Mouse (Mus musculus): ENCODE data around the gene Cldn7. TPM values are rescaled to one million over a fixed set of nuclear protein-coding genes. Genes with fewer than 3 reads are reported as not detected.
A peak's percentile ranks its signal among the peaks of the same experiment; 100 is the strongest.

Cldn7 gene
- polyA plus RNA-seq, 1 experiment from 2014 or later = 0.32 TPM

- WGBS = 77% methylated on average over 8 of the region's 8 CpGs
- peaks cover 14% of the 10 kb centered on the region; the same call in 1 of the 2 replicates for H3K27me3 ChIP-seq (ENCODE audit: control insufficient read depth, insufficient read depth, low read length)
- DNase-seq (ENCODE audit: low spot score) (no peak), ATAC-seq (ENCODE audit: low FRiP score) (no peak)
- no peak overlapping the region for H3K4me2 ChIP-seq (replicated peaks)
- no peak overlapping the region for H3K4me3 ChIP-seq (replicated peaks; ENCODE audit: low read length)
- no peaks in the 10 kb centered on the region; the same call in 1 of the 2 replicates for H3K4me1 ChIP-seq (replicated peaks; ENCODE audit: control insufficient read depth, insufficient read depth, low read length)
- H3K27ac ChIP-seq = no peak overlapping the region
- H3K9me3 ChIP-seq (ENCODE audit: control insufficient read depth, low read length) = no peaks in the 10 kb centered on the region
- no peak overlapping the region for H3K9ac ChIP-seq
- H3K36me3 ChIP-seq (replicated peaks; ENCODE audit: control insufficient read depth, insufficient read depth) = no peaks in the 10 kb centered on the region
These were observed 32.8 kb upstream of the Cldn7 start for GRCm38 (mm10) chr11:69931769-69932168.

GRCm38 (mm10) chr11:69932254-69932653, 32.3 kb upstream of the Cldn7 start:
- Histone ChIP-seq H3K4me2 (replicated peaks) (no peak overlapping the region), H3K4me1 (replicated peaks; ENCODE audit: control insufficient read depth, insufficient read depth, low read length) (no peaks in the 10 kb centered on the region; the same call in 1 of the 2 replicates), H3K27me3 (ENCODE audit: control insufficient read depth, insufficient read depth, low read length) (peaks cover 19% of the 10 kb centered on the region), H3K9me3 (ENCODE audit: control insufficient read depth, low read length) (no peaks in the 10 kb centered on the region), H3K36me3 (replicated peaks; ENCODE audit: control insufficient read depth, insufficient read depth) (no peaks in the 10 kb centered on the region), H3K27ac (no peak overlapping the region), H3K9ac (no peak overlapping the region), H3K4me3 (replicated peaks; ENCODE audit: low read length) (no peak overlapping the region)
- WGBS = 27% methylated on average over 3 of the region's 3 CpGs
- DNase-seq (ENCODE audit: low spot score) (no peak), ATAC-seq (ENCODE audit: low FRiP score) (no peak)

- Histone ChIP-seq H3K27ac (no peak overlapping the region), H3K27me3 (ENCODE audit: control insufficient read depth, insufficient read depth, low read length) (peaks cover 27% of the 10 kb centered on the region), H3K9ac (no peak overlapping the region), H3K4me2 (replicated peaks) (no peak overlapping the region), H3K4me1 (replicated peaks; ENCODE audit: control insufficient read depth, insufficient read depth, low read length) (no peaks in the 10 kb centered on the region; the same call in 1 of the 2 replicates), H3K9me3 (ENCODE audit: control insufficient read depth, low read length) (no peaks in the 10 kb centered on the region), H3K36me3 (replicated peaks; ENCODE audit: control insufficient read depth, insufficient read depth) (no peaks in the 10 kb centered on the region), H3K4me3 (replicated peaks; ENCODE audit: low read length) (no peak overlapping the region)
- 79% methylated on average over 4 of the region's 4 CpGs for WGBS
- ATAC-seq (ENCODE audit: low FRiP score) (no peak), DNase-seq (ENCODE audit: low spot score) (no peak)
These were observed 31.5 kb upstream of the Cldn7 start for GRCm38 (mm10) chr11:69933066-69933465.

- no peak overlapping the region for H3K27ac ChIP-seq
- peaks cover 36% of the 10 kb centered on the region for H3K27me3 ChIP-seq (ENCODE audit: control insufficient read depth, insufficient read depth, low read length)
- peak overlapping the region; percentile 29 for H3K4me2 ChIP-seq (replicated peaks)
- no peaks in the 10 kb centered on the region; the same call in 1 of the 2 replicates for H3K4me1 ChIP-seq (replicated peaks; ENCODE audit: control insufficient read depth, insufficient read depth, low read length)
- DNase-seq (ENCODE audit: low spot score) (peak; percentile 90), ATAC-seq (ENCODE audit: low FRiP score) (no peak)
- no peaks in the 10 kb centered on the region for H3K9me3 ChIP-seq (ENCODE audit: control insufficient read depth, low read length)
- H3K36me3 ChIP-seq (replicated peaks; ENCODE audit: control insufficient read depth, insufficient read depth) = no peaks in the 10 kb centered on the region
- H3K4me3 ChIP-seq (replicated peaks; ENCODE audit: low read length) = no peak overlapping the region; the same call in 1 of the 2 replicates
- WGBS = 1% methylated on average over 18 of the region's 18 CpGs
- no peak overlapping the region for H3K9ac ChIP-seq
These were observed 30.4 kb upstream of the Cldn7 start for GRCm38 (mm10) chr11:69934169-69934568.

- H3K4me2 ChIP-seq (replicated peaks) = peak overlapping the region; percentile 99
- ATAC-seq (ENCODE audit: low FRiP score) (no peak), DNase-seq (ENCODE audit: low spot score) (no peak)
- H3K9me3 ChIP-seq (ENCODE audit: control insufficient read depth, low read length) = no peaks in the 10 kb centered on the region
- WGBS = 22% methylated on average over 6 of the region's 6 CpGs
- no peak overlapping the region for H3K27ac ChIP-seq
- no peaks in the 10 kb centered on the region; the same call in 1 of the 2 replicates for H3K4me1 ChIP-seq (replicated peaks; ENCODE audit: control insufficient read depth, insufficient read depth, low read length)
- no peaks in the 10 kb centered on the region for H3K36me3 ChIP-seq (replicated peaks; ENCODE audit: control insufficient read depth, insufficient read depth)
- peak overlapping the region; percentile 61 for H3K4me3 ChIP-seq (replicated peaks; ENCODE audit: low read length)
- no peak overlapping the region for H3K9ac ChIP-seq
- peaks cover 36% of the 10 kb centered on the region for H3K27me3 ChIP-seq (ENCODE audit: control insufficient read depth, insufficient read depth, low read length)
These were observed 29.9 kb upstream of the Cldn7 start for GRCm38 (mm10) chr11:69934681-69935080.

- no peaks in the 10 kb centered on the region for H3K36me3 ChIP-seq (replicated peaks; ENCODE audit: control insufficient read depth, insufficient read depth)
- H3K9ac ChIP-seq = peak within 1 kb of the TSS; percentile 63
- H3K4me3 ChIP-seq (replicated peaks; ENCODE audit: low read length) = peak within 1 kb of the TSS; percentile 61
- H3K4me2 ChIP-seq (replicated peaks) = peak within 1 kb of the TSS; percentile 99
- no peak within 1 kb of the TSS for H3K27ac ChIP-seq
- H3K9me3 ChIP-seq (ENCODE audit: control insufficient read depth, low read length) = no peaks in the 10 kb centered on the region
- 2% methylated on average over 54 of the region's 62 CpGs for WGBS
- no peaks in the 10 kb centered on the region; the same call in 1 of the 2 replicates for H3K4me1 ChIP-seq (replicated peaks; ENCODE audit: control insufficient read depth, insufficient read depth, low read length)
- peak; percentile 90 for DNase-seq (ENCODE audit: low spot score)
- H3K27me3 ChIP-seq (ENCODE audit: control insufficient read depth, insufficient read depth, low read length) = peaks cover 36% of the 10 kb centered on the region
- ATAC-seq (ENCODE audit: low FRiP score) = peak; percentile 95
These were observed 29.3 kb upstream of the Cldn7 start, which contains the start of gene Ybx2 for GRCm38 (mm10) chr11:69935137-69935879. Gene Ybx2 (plus strand): TSS chr11:69935796.

GRCm38 (mm10) chr11:69936156-69936555, 28.4 kb upstream of the Cldn7 start:
- Histone ChIP-seq H3K27me3 (ENCODE audit: control insufficient read depth, insufficient read depth, low read length) (peaks cover 36% of the 10 kb centered on the region), H3K4me3 (replicated peaks; ENCODE audit: low read length) (peak overlapping the region; percentile 61), H3K9ac (peak overlapping the region; percentile 63), H3K27ac (no peak overlapping the region), H3K9me3 (ENCODE audit: control insufficient read depth, low read length) (no peaks in the 10 kb centered on the region), H3K4me1 (replicated peaks; ENCODE audit: control insufficient read depth, insufficient read depth, low read length) (no peaks in the 10 kb centered on the region; the same call in 1 of the 2 replicates), H3K36me3 (replicated peaks; ENCODE audit: control insufficient read depth, insufficient read depth) (no peaks in the 10 kb centered on the region), H3K4me2 (replicated peaks) (peak overlapping the region; percentile 99)
- ATAC-seq (ENCODE audit: low FRiP score) = no peak
- WGBS = 2% methylated on average over 28 of the region's 30 CpGs
- DNase-seq (ENCODE audit: low spot score) = no peak

- no peaks in the 10 kb centered on the region for H3K9me3 ChIP-seq (ENCODE audit: control insufficient read depth, low read length)
- H3K36me3 ChIP-seq (replicated peaks; ENCODE audit: control insufficient read depth, insufficient read depth) = no peaks in the 10 kb centered on the region
- DNase-seq (ENCODE audit: low spot score) = no peak
- no peak for ATAC-seq (ENCODE audit: low FRiP score)
- H3K27ac ChIP-seq = no peak overlapping the region
- peaks cover 36% of the 10 kb centered on the region for H3K27me3 ChIP-seq (ENCODE audit: control insufficient read depth, insufficient read depth, low read length)
- WGBS = 37% methylated on average over 9 of the region's 9 CpGs
- H3K4me3 ChIP-seq (replicated peaks; ENCODE audit: low read length) = peak overlapping the region; percentile 61; the same call in 1 of the 2 replicates
- H3K4me2 ChIP-seq (replicated peaks) = peak overlapping the region; percentile 99
- H3K4me1 ChIP-seq (replicated peaks; ENCODE audit: control insufficient read depth, insufficient read depth, low read length) = no peaks in the 10 kb centered on the region; the same call in 1 of the 2 replicates
- no peak overlapping the region for H3K9ac ChIP-seq
These were observed 27.7 kb upstream of the Cldn7 start for GRCm38 (mm10) chr11:69936714-69937347.

- no peak for ATAC-seq (ENCODE audit: low FRiP score)
- Histone ChIP-seq H3K36me3 (replicated peaks; ENCODE audit: control insufficient read depth, insufficient read depth) (no peaks in the 10 kb centered on the region), H3K9me3 (ENCODE audit: control insufficient read depth, low read length) (no peaks in the 10 kb centered on the region), H3K27me3 (ENCODE audit: control insufficient read depth, insufficient read depth, low read length) (peaks cover 36% of the 10 kb centered on the region), H3K4me1 (replicated peaks; ENCODE audit: control insufficient read depth, insufficient read depth, low read length) (no peaks in the 10 kb centered on the region; the same call in 1 of the 2 replicates), H3K27ac (no peak overlapping the region), H3K9ac (no peak overlapping the region), H3K4me3 (replicated peaks; ENCODE audit: low read length) (no peak overlapping the region), H3K4me2 (replicated peaks) (no peak overlapping the region)
- 39% methylated on average over 4 of the region's 4 CpGs for WGBS
- DNase-seq (ENCODE audit: low spot score) = no peak
These were observed 27.2 kb upstream of the Cldn7 start for GRCm38 (mm10) chr11:69937385-69937784.

All from hindbrain, embryonic 14.5 days (tissue).